8 mouse cellular contexts compared by ENCODE assay signal in the genomic region with DNA sequence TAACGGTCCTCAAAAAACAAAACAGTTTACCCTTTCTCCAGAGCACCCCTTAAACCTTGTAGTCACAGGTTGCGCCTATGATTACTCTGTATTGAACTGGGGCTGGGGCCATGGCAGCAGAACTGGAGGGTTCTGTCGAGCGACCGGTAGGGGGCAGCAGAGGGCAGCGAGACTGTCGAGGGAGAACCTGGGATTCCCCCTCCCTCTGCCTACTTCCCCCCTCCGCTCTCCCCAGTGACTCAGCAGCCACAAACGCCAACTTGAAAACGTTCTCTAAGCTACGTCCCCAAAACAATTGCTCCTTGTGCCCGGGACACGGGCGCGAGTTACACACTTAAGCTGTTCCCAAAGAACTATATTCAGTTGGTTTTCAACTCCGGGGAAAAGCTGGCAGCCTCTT. TPM values are rescaled to one million over a fixed set of nuclear protein-coding genes. Genes with fewer than 3 reads are reported as not detected.
DNase-seq lines count a peak whose midpoint lies in the region; ATAC-seq lines count a peak whose summit lies in the region.

No protein-coding gene starts in this region.

- peak; percentile 89 for DNase-seq in ES-CJ7 (ENCODE audit: low read depth, low spot score)
- DNase-seq in cerebellum, adult 11 months = peak; percentile 71
- peak; percentile 72 for DNase-seq in heart, postnatal 25 days (ENCODE audit: low spot score)
- peak; percentile 86 for DNase-seq in layer of hippocampus, adult 11-12 months (ENCODE audit: low spot score)
- DNase-seq in lung, adult 18-20 months = peak; percentile 88 to 92
- peak; percentile 97 for DNase-seq in testis, postnatal 10 days (ENCODE audit: low spot score)

- intact Hi-C loops in heart, postnatal 25 days (cut with DNase I) = loop anchor here (1.0 to 5.0 kb wide), 3 partner anchors 48 to 433 kb away; no protein-coding TSS in a partner anchor

- ATAC-seq in forebrain, embryonic 15.5 days (replicated peaks) = peak; percentile 60
- ATAC-seq in neural tube, embryonic 15.5 days (ENCODE audit: low FRiP score) = peak; percentile 48; the same call in 1 of the 2 replicates

- 1% methylated on average over 16 of the region's 16 CpGs for WGBS in forebrain, embryonic 15.5 days
- 2% methylated on average over 16 of the region's 16 CpGs for WGBS in neural tube, embryonic 15.5 days

- no peak overlapping the region for H3K27ac ChIP-seq in forebrain, embryonic 15.5 days (replicated peaks)
- no peak overlapping the region for H3K27ac ChIP-seq in neural tube, embryonic 15.5 days (replicated peaks)

- H3K4me2 ChIP-seq in forebrain, embryonic 15.5 days (replicated peaks) = peak overlapping the region; percentile 35
- peak overlapping the region; percentile 47 for H3K4me2 ChIP-seq in neural tube, embryonic 15.5 days

- no peaks in the 10 kb centered on the region for H3K27me3 ChIP-seq in forebrain, embryonic 15.5 days
- H3K27me3 ChIP-seq in neural tube, embryonic 15.5 days (replicated peaks) = no peaks in the 10 kb centered on the region

- peaks cover 14% of the 10 kb centered on the region for H3K4me1 ChIP-seq in forebrain, embryonic 15.5 days
- peaks cover 23% of the 10 kb centered on the region for H3K4me1 ChIP-seq in neural tube, embryonic 15.5 days

- no peak overlapping the region for H3K4me3 ChIP-seq in forebrain, embryonic 15.5 days
- peak overlapping the region; percentile 10; the same call in 1 of the 2 replicates for H3K4me3 ChIP-seq in neural tube, embryonic 15.5 days (replicated peaks)

- no peaks in the 10 kb centered on the region for H3K36me3 ChIP-seq in forebrain, embryonic 15.5 days
- H3K36me3 ChIP-seq in neural tube, embryonic 15.5 days = no peaks in the 10 kb centered on the region

- no peaks in the 10 kb centered on the region for H3K9me3 ChIP-seq in forebrain, embryonic 15.5 days
- no peaks in the 10 kb centered on the region for H3K9me3 ChIP-seq in neural tube, embryonic 15.5 days (replicated peaks)

- H3K9ac ChIP-seq in forebrain, embryonic 15.5 days (replicated peaks) = no peak overlapping the region
- no peak overlapping the region for H3K9ac ChIP-seq in neural tube, embryonic 15.5 days (replicated peaks)

RNA-seq across cellular contexts. Expression of a gene that starts 4.5 kb away (rescaled TPM):
- 1.7 and 1.8 TPM in 2 replicates for polyA plus RNA-seq in forebrain, embryonic 15.5 days (2015; fragmentation: Nextera tagmentation; extraction: Ambion mirVana)
- not detected for total RNA-seq in heart, postnatal 25 days (2021)
- 1.4 and 1.8 TPM in 2 replicates for polyA plus RNA-seq in neural tube, embryonic 15.5 days (2015; fragmentation: Nextera tagmentation; extraction: Ambion mirVana)

RNA-seq across cellular contexts. Expression of a gene that starts 57.0 kb away (rescaled TPM):
- polyA plus RNA-seq in forebrain, embryonic 15.5 days (2015; fragmentation: Nextera tagmentation; extraction: Ambion mirVana) = 3.9 and 4.2 TPM in 2 replicates
- total RNA-seq in heart, postnatal 25 days (2021) = under 1 TPM; 0.53 to 0.73 TPM
- polyA plus RNA-seq in neural tube, embryonic 15.5 days (2015; fragmentation: Nextera tagmentation; extraction: Ambion mirVana) = 3.6 and 4.6 TPM in 2 replicates
